Mouse (Mus musculus) T-helper 2 cell (primary cell): ENCODE measurements around the gene Cpm.
"Not testable (repeated sequence)": the region's sequence is repeated elsewhere in the genome, so short reads cannot be mapped to it uniquely, and the experiment has no call there.

Experiments
- in situ Hi-C: fragments of 300-600 bp; cut with MboI, MseI; formaldehyde crosslinking; loops from one replicate; pipeline ENCODE4 v1.15.1; 2025; ENCODE audit warnings: high pct_unique_total_duplicates

Cpm gene

GRCm38 (mm10) chr10:117629169-117629971 is at the start of gene Cpm:
Cpm (plus strand) TSS chr10:117629500.
- in situ Hi-C loops: no loop called here

- in situ Hi-C loops: no loop called here
Observed at GRCm38 (mm10) chr10:117579771-117580284, 49.5 kb upstream of the Cpm start.

GRCm38 (mm10) chr10:117580405-117580804 is 48.9 kb upstream of the Cpm start:
- in situ Hi-C loops: no loop called here

- in situ Hi-C loops: no loop called here
Observed at GRCm38 (mm10) chr10:117581007-117581752, 48.1 kb upstream of the Cpm start.

- in situ Hi-C loops: no loop called here
Observed at GRCm38 (mm10) chr10:117581753-117582062, 47.6 kb upstream of the Cpm start.

GRCm38 (mm10) chr10:117583155-117584061 is 45.9 kb upstream of the Cpm start:
- in situ Hi-C loops: no loop called here

GRCm38 (mm10) chr10:117584102-117584501 is 45.2 kb upstream of the Cpm start:
- in situ Hi-C loops: no loop called here

- in situ Hi-C loops: no loop called here
Observed at GRCm38 (mm10) chr10:117584566-117585515, 44.5 kb upstream of the Cpm start.

- in situ Hi-C loops: no loop called here
Observed at GRCm38 (mm10) chr10:117585600-117586299, 43.5 kb upstream of the Cpm start.

GRCm38 (mm10) chr10:117586859-117587258 is 42.4 kb upstream of the Cpm start:
- in situ Hi-C loops: no loop called here

- in situ Hi-C loops: no loop called here
Observed at GRCm38 (mm10) chr10:117587335-117587734, 42.0 kb upstream of the Cpm start.

- in situ Hi-C loops: not testable (repeated sequence)
Observed at GRCm38 (mm10) chr10:117588416-117589143, 40.7 kb upstream of the Cpm start.

GRCm38 (mm10) chr10:117589144-117589940 is 40.0 kb upstream of the Cpm start:
- in situ Hi-C loops: no loop called here

GRCm38 (mm10) chr10:117590331-117591301 is 38.7 kb upstream of the Cpm start:
- in situ Hi-C loops: no loop called here

- in situ Hi-C loops: no loop called here
Observed at GRCm38 (mm10) chr10:117591766-117592165, 37.5 kb upstream of the Cpm start.

GRCm38 (mm10) chr10:117592306-117593040 is 36.8 kb upstream of the Cpm start:
- in situ Hi-C loops: no loop called here
